Mouse (Mus musculus) megakaryocyte, adult 5-6 weeks (primary cell): ENCODE measurements at regions not wholly inside any gene's neighbourhood (a gene's known extent, or its start where the extent isn't known, plus 50 kb on each side); places are given as distances from the start of the nearest gene placed in this dataset.

Experiments
- ATAC-seq: 2 replicates; pipeline ENCODE4 v1.8.0; 2016; ENCODE audit warnings: mild to moderate bottlenecking, inconsistent platforms; ENCODE audit not compliant: poor library complexity, severe bottlenecking

- ATAC-seq, result no peak
Measured at GRCm38 (mm10) chr17:9768275-9768674, 98.8 kb upstream of the Pabpc6 start.

GRCm38 (mm10) chr17:9765680-9766250 is 96.2 kb upstream of the Pabpc6 start:
- ATAC-seq, result no peak

GRCm38 (mm10) chr17:9764701-9765359 is 95.3 kb upstream of the Pabpc6 start:
- ATAC-seq, result peak; percentile 82

- ATAC-seq, result no peak
Measured at GRCm38 (mm10) chr17:9764041-9764606, 94.6 kb upstream of the Pabpc6 start.

- no peak for ATAC-seq
Measured at GRCm38 (mm10) chr17:9763110-9763509, 93.6 kb upstream of the Pabpc6 start.

- no peak for ATAC-seq
Measured at GRCm38 (mm10) chr17:9762436-9762835, 92.9 kb upstream of the Pabpc6 start.

GRCm38 (mm10) chr17:9760706-9761059 is 91.2 kb upstream of the Pabpc6 start:
- no peak for ATAC-seq

GRCm38 (mm10) chr17:9760026-9760705 is 90.6 kb upstream of the Pabpc6 start:
- ATAC-seq, result no peak

- no peak for ATAC-seq
Measured at GRCm38 (mm10) chr17:9759421-9759852, 89.9 kb upstream of the Pabpc6 start.

- no peak for ATAC-seq
Measured at GRCm38 (mm10) chr17:9757725-9758251, 88.3 kb upstream of the Pabpc6 start.

GRCm38 (mm10) chr17:9756675-9757074 is 87.2 kb upstream of the Pabpc6 start:
- ATAC-seq, result no peak

GRCm38 (mm10) chr17:9756196-9756595 is 86.7 kb upstream of the Pabpc6 start:
- peak; percentile 58; the same call in 1 of the 2 replicates for ATAC-seq

- ATAC-seq, result no peak
Measured at GRCm38 (mm10) chr17:9755576-9755975, 86.1 kb upstream of the Pabpc6 start.

GRCm38 (mm10) chr17:9754884-9755405 is 85.4 kb upstream of the Pabpc6 start:
- peak; percentile 60 for ATAC-seq

GRCm38 (mm10) chr17:9752848-9753247 is 83.3 kb upstream of the Pabpc6 start:
- ATAC-seq, result no peak

GRCm38 (mm10) chr17:9751348-9752170 is 82.0 kb upstream of the Pabpc6 start:
- no peak for ATAC-seq

GRCm38 (mm10) chr17:9750046-9750445 is 80.5 kb upstream of the Pabpc6 start:
- no peak for ATAC-seq

- no peak for ATAC-seq
Measured at GRCm38 (mm10) chr17:9749301-9749700, 79.8 kb upstream of the Pabpc6 start.

- no peak for ATAC-seq
Measured at GRCm38 (mm10) chr17:9747893-9748292, 78.4 kb upstream of the Pabpc6 start.

- peak; percentile 78 for ATAC-seq
Measured at GRCm38 (mm10) chr17:9743342-9743741, 73.8 kb upstream of the Pabpc6 start.

GRCm38 (mm10) chr17:9741321-9741720 is 71.8 kb upstream of the Pabpc6 start:
- no peak for ATAC-seq
